Mouse (Mus musculus) megakaryocyte, embryonic 14.5 days (primary cell): ENCODE results near the gene Clmp.

Experiments
- FLI1 ChIP-seq: IDR thresholded peaks from 2 replicates; pipeline ENCODE4 v1.6.1; 2012; ENCODE audit warnings: low read length, inconsistent platforms, mixed read lengths
- GATA1 ChIP-seq: IDR thresholded peaks from 3 replicates; pipeline ENCODE4 v1.6.1; 2012; ENCODE audit warnings: mixed read lengths, low read length, inconsistent platforms, borderline replicate concordance

DNA sequence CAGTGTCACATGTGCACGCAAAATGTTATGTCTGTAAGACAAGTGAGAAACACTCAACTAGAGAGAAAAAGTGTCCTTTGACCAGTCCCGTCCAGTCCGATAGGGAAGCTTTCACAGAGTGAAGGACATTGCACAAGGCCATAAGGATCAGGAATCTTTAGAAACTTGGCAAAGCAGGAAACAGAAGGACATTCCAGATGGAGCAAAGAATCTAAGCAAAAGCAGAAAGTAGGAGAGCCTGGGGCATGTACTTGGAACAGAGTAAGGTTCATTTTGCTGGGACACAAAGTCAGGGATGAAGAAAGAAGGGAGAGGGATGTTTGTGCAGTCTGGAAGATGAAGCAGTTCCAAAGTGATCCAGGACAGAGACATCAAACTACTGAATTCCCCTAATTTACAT lies 36.3 kb upstream of the Clmp start:
- TF ChIP-seq GATA1 (no peak), FLI1 (no peak)
